Mouse (Mus musculus) cerebellum, adult 2 months (tissue): ENCODE measurements around the gene Ikzf3.

ENCODE experiments used
- CTCF ChIP-seq: fragments of 200-500 bp; IDR thresholded peaks from 2 replicates; pipeline ENCODE4 v1.5.1; 2011; ENCODE audit warnings: low read depth, mild to moderate bottlenecking, control low read depth, low read length, moderate library complexity, borderline replicate concordance; ENCODE audit not compliant: insufficient read depth
- POLR2A ChIP-seq: fragments of 200-500 bp; IDR thresholded peaks from 2 replicates; pipeline ENCODE4 v1.6.1; 2011; ENCODE audit warnings: low read length, control low read depth, borderline replicate concordance; ENCODE audit not compliant: insufficient read depth

DNA sequence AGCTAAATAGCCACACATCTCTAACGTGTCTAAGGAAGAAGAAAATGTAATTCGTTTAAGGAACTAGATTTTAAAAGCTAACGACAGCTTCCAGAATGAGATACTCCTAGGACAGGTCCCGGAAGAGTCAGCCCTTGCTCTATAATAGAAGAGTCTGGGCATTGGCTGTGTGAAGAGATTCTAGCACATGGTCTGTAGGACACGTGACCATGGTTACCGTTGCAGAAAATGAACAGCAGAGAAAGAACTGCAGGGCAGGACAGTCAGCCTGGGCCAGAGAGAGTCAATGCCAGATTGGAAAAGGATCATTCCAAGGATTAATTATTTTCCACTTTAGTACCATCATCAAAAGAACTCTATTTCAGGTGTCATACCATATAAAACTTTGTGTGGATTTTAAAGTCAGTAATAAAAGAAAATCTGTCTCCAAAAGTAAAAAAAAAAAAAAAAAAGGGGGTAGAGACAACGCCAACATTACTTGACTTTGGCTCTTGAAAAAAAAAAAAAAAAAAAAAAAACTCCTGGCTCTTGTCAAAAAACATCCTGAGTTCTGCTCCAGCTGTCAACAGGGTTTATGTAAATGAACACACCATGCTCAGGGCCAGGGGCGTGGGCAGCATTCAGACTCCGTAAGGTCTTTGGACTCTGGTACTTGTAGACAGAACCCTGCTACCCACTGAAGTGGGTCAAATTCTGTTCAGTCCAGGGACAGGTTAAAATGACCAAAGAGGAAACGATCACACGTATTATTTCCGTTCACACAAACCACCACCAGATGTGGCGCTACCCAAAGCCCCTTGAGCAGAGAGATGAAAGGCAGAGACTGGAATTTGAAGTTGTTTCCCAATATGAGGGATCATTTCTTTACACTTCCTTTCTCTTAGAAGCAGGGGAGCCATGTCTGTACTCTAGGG, 66.5 kb downstream of the Ikzf3 start:
- TF ChIP-seq POLR2A (no peak), CTCF (no peak)
